Mouse (Mus musculus): ENCODE measurements around the gene Coasy.

The Coasy gene

DNA sequence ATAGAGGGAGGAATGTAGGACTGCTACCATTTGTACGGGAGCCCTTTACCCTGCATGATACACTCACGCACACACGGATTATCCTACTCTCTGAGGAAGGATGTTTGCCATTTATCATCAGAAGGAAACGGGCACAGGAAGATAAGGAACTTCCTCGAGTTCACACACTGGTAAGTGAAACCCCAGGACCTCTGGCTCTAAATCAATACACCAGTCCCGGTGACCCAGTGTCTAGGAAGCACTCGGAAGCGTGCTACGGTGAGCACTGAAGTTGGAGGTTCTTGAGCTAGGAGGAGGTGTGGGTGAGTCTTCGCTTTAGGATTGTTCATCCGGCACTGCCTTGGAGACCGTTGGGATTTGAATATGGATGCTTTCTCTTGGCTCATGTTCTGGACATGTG lies 50.7 kb downstream of the Coasy start:
- DNase-seq (ENCODE audit: low spot score): no peak

DNA sequence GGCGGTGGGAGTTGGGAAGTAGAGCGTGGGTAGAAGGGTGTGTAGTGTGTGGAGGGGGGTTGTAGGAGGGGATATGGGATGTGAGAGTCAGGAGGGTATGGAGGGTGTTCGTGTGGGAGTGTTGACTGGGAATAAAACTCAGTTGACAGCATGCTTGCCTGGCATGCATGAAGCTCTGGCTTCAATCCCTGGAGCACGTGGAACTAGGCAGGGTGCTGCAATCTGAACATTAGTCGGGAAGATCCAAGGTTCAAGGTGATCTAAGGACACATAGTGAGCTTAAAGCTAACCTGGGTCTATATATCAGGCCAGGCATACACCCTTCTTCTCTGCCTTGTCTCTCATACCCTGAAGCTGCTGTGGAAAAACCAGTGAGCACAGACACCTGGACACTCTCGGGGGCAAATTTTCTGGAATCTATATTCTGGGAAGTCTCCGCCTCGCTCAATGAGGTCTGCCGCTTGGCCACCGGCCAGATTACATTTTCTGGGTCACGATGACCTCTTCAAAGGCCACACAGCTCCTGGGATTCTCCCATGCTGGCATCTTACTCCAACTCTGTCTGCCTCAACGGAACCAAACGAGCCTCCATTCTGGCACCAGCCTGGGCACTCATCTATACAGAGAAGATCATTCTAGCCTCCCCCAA lies 52.0 kb downstream of the Coasy start:
- no peak for DNase-seq (ENCODE audit: low spot score)

All from embryo, embryonic 10 days (tissue).